Mouse (Mus musculus) ES-E14 (cell line): ENCODE results near the gene Sbf1.

Source experiments
- CHD2 ChIP-seq: IDR thresholded peaks from 2 replicates; pipeline ENCODE4 v1.6.1; 2014; ENCODE audit warnings: mild to moderate bottlenecking, low read depth, low read length, inconsistent platforms
- HCFC1 ChIP-seq: IDR thresholded peaks from 2 replicates; pipeline ENCODE4 v1.6.1; 2012; ENCODE audit warnings: low read length, inconsistent platforms, borderline replicate concordance; ENCODE audit not compliant: insufficient read depth
- ZNF384 ChIP-seq: IDR thresholded peaks from 2 replicates; pipeline ENCODE4 v1.6.1; 2012; ENCODE audit warnings: low read depth, low read length, inconsistent platforms

GRCm38 (mm10) chr15:89291521-89291920 is 23.6 kb downstream of the Sbf1 start:
- TF ChIP-seq HCFC1 (no peak), CHD2 (no peak), ZNF384 (no peak)
